ENCODE assay signal across 8 mouse cellular contexts in genomic region chr3:153835455-153836086, GRCm38 (mm10). TPM values are rescaled to one million over a fixed set of nuclear protein-coding genes. Genes with fewer than 3 reads are reported as not detected.
DNase-seq lines count a peak whose midpoint lies in the region; ATAC-seq lines count a peak whose summit lies in the region.

No protein-coding gene starts in this region.

- no peak overlapping the region for H3K4me3 ChIP-seq in midbrain, embryonic 11.5 days (ENCODE audit: low read depth, low read length)
- H3K4me3 ChIP-seq in midbrain, embryonic 16.5 days (ENCODE audit: low read depth, low read length), result no peak overlapping the region
- H3K4me3 ChIP-seq in midbrain, embryonic 13.5 days (replicated peaks), result no peak overlapping the region

- intact Hi-C loops in gastrocnemius, postnatal 14 days (cut with DNase I; ENCODE audit: low total_unique reads), result no loop called here
- intact Hi-C loops in left cerebral cortex, postnatal 4 days (cut with DNase I), result no loop called here

- H3K9me3 ChIP-seq in midbrain, embryonic 11.5 days (ENCODE audit: control insufficient read depth, low read length), result no peaks in the 10 kb centered on the region
- no peaks in the 10 kb centered on the region for H3K9me3 ChIP-seq in midbrain, embryonic 16.5 days (replicated peaks; ENCODE audit: control insufficient read depth, low read length, poor library complexity, severe bottlenecking)
- no peaks in the 10 kb centered on the region for H3K9me3 ChIP-seq in midbrain, embryonic 13.5 days

- WGBS in midbrain, embryonic 11.5 days, result 58% methylated on average over 7 of the region's 7 CpGs
- WGBS in midbrain, embryonic 16.5 days, result 66% methylated on average over 7 of the region's 7 CpGs
- whole genome bisulfite sequencing in midbrain, embryonic 13.5 days, result 61% methylated on average over 7 of the region's 7 CpGs

- peak; percentile 66 for ATAC-seq in midbrain, embryonic 11.5 days (ENCODE audit: low FRiP score)
- no peak for ATAC-seq in midbrain, embryonic 16.5 days
- peak; percentile 43; the same call in 1 of the 2 replicates for ATAC-seq in midbrain, embryonic 13.5 days

- no peaks in the 10 kb centered on the region for H3K27me3 ChIP-seq in midbrain, embryonic 11.5 days (ENCODE audit: control insufficient read depth, insufficient read depth, low read length)
- H3K27me3 ChIP-seq in midbrain, embryonic 16.5 days (ENCODE audit: control insufficient read depth, insufficient read depth, low read depth, low read length), result no peaks in the 10 kb centered on the region
- no peaks in the 10 kb centered on the region for H3K27me3 ChIP-seq in midbrain, embryonic 13.5 days

- no peaks in the 10 kb centered on the region for H3K4me1 ChIP-seq in midbrain, embryonic 11.5 days (ENCODE audit: control insufficient read depth, insufficient read depth, low read length)
- H3K4me1 ChIP-seq in midbrain, embryonic 16.5 days (ENCODE audit: control insufficient read depth, insufficient read depth, low read length), result no peaks in the 10 kb centered on the region
- H3K4me1 ChIP-seq in midbrain, embryonic 13.5 days (replicated peaks), result no peaks in the 10 kb centered on the region

- no peak overlapping the region for H3K9ac ChIP-seq in midbrain, embryonic 11.5 days (ENCODE audit: low read length)
- H3K9ac ChIP-seq in midbrain, embryonic 16.5 days (ENCODE audit: low read depth, low read length), result no peak overlapping the region
- no peak overlapping the region for H3K9ac ChIP-seq in midbrain, embryonic 13.5 days (replicated peaks)

- no peaks in the 10 kb centered on the region for H3K36me3 ChIP-seq in midbrain, embryonic 11.5 days (ENCODE audit: control insufficient read depth, insufficient read depth, low read length)
- no peaks in the 10 kb centered on the region for H3K36me3 ChIP-seq in midbrain, embryonic 16.5 days (ENCODE audit: control insufficient read depth, insufficient read depth, low read length)
- H3K36me3 ChIP-seq in midbrain, embryonic 13.5 days, result no peaks in the 10 kb centered on the region

- peak; percentile 87 for DNase-seq in midbrain, embryonic 11.5 days (ENCODE audit: low spot score, missing footprints)
- peak; percentile 60 to 81 for DNase-seq in cerebellum, postnatal 25 days
- peak; percentile 71 for DNase-seq in gastrocnemius, postnatal 14 days
- peak; percentile 66 for DNase-seq in kidney, adult 11 months
- peak; percentile 72 for DNase-seq in left cerebral cortex, postnatal 4 days
- DNase-seq in spleen, postnatal 36 days (ENCODE audit: low spot score in 2 of 2), result peak; percentile 59 to 60

- H3K27ac ChIP-seq in midbrain, embryonic 11.5 days (ENCODE audit: low read depth, low read length), result no peak overlapping the region
- no peak overlapping the region for H3K27ac ChIP-seq in midbrain, embryonic 16.5 days (ENCODE audit: low read length)
- H3K27ac ChIP-seq in midbrain, embryonic 13.5 days, result no peak overlapping the region

- no peak overlapping the region for H3K4me2 ChIP-seq in midbrain, embryonic 11.5 days
- H3K4me2 ChIP-seq in midbrain, embryonic 16.5 days (ENCODE audit: low read length), result no peak overlapping the region
- no peak overlapping the region for H3K4me2 ChIP-seq in midbrain, embryonic 13.5 days (replicated peaks)

RNA-seq across cellular contexts. Expression of gene Asb17, which starts 8.4 kb away (rescaled TPM):
- polyA plus RNA-seq in midbrain, embryonic 11.5 days (2014; fragmentation: Nextera tagmentation; extraction: Ambion mirVana), result 0.29 and 0.44 TPM in 2 replicates
- polyA plus RNA-seq in midbrain, embryonic 16.5 days (2015; fragmentation: Nextera tagmentation; extraction: Ambion mirVana), result 0.09 TPM in 1 of 2 replicates, not detected in the other
- total RNA-seq in gastrocnemius, postnatal 14 days (2021), result not detected
- total RNA-seq in left cerebral cortex, postnatal 4 days (2021), result not detected
- 0.08 TPM in 1 of 2 replicates, not detected in the other for polyA plus RNA-seq in midbrain, embryonic 13.5 days (2015; fragmentation: Nextera tagmentation; extraction: Ambion mirVana)
